Mouse (Mus musculus) c-Kit-positive CD71-negative TER-119-negative erythroid progenitor cells, embryonic 14.5 days (primary cell): ENCODE results near the gene Olfr1191-ps1.
"Not testable (repeated sequence)": the region's sequence is repeated elsewhere in the genome, so short reads cannot be mapped to it uniquely, and the experiment has no call there.

Experiments used
- DNase-seq: peaks from one replicate; pipeline ENCODE4 v3.0.0-alpha.2; 2013; ENCODE audit warnings: low read depth

The Olfr1191-ps1 gene

GRCm38 (mm10) chr2:88640242-88640641 lies at the start of gene Olfr1191-ps1:
Olfr1191-ps1 (plus strand) TSS chr2:88640542.
- not testable (repeated sequence) for DNase-seq

DNA sequence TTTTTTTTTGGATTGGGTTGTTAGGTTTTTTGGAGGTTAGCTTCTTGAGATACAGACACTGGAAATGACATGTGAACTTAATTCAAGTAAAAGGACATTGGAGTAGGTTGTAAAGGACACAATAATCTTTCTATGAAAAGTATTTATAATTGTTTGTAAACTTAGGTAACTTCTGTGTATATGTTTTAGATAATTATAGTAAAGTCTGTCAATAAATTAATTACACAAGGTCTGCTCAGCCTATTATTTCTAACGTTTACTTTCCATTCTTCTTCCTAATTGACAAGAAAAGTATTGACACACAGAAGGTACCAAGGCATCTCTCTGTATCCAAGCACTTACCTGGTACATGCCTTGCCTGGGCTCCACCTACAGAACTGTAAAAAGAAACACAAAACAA lies 7.9 kb downstream of the Olfr1191-ps1 start, which contains the start of gene Olfr1192-ps1:
Gene Olfr1192-ps1 (plus strand): TSS at position 301 of the 400 bp plus-strand sequence.
- no peak for DNase-seq

GRCm38 (mm10) chr2:88675328-88675727 lies 35.0 kb downstream of the Olfr1191-ps1 start, which contains the start of gene Olfr1193:
Olfr1193 (plus strand) TSS chr2:88675628.
- not testable (repeated sequence) for DNase-seq

- no peak for DNase-seq
Observed at GRCm38 (mm10) chr2:88689087-88689486, 48.7 kb downstream of the Olfr1191-ps1 start, which contains the start of gene Olfr1195. Olfr1195 (minus strand) TSS chr2:88689187.
